Mouse (Mus musculus): ENCODE results near the gene Kcnh5. TPM values are rescaled to one million over a fixed set of nuclear protein-coding genes. Genes with fewer than 3 reads are reported as not detected.

Gene Kcnh5
- polyA plus RNA-seq, 1 experiment from 2014 or later, result not detected

- Histone ChIP-seq H3K4me2 (no peak overlapping the region), H3K9me3 (replicated peaks) (no peaks in the 10 kb centered on the region), H3K27ac (replicated peaks) (no peak overlapping the region), H3K9ac (no peak overlapping the region), H3K27me3 (no peaks in the 10 kb centered on the region), H3K4me3 (replicated peaks) (no peak overlapping the region), H3K4me1 (replicated peaks) (no peaks in the 10 kb centered on the region), H3K36me3 (replicated peaks) (no peaks in the 10 kb centered on the region)
- no peak for ATAC-seq (ENCODE audit: insufficient read depth)
- WGBS (ENCODE audit: insufficient replicate concordance), result 55% methylated on average over 4 of the region's 4 CpGs
Observed at GRCm38 (mm10) chr12:74849912-74850311, 327.2 kb downstream of the Kcnh5 start.

DNA sequence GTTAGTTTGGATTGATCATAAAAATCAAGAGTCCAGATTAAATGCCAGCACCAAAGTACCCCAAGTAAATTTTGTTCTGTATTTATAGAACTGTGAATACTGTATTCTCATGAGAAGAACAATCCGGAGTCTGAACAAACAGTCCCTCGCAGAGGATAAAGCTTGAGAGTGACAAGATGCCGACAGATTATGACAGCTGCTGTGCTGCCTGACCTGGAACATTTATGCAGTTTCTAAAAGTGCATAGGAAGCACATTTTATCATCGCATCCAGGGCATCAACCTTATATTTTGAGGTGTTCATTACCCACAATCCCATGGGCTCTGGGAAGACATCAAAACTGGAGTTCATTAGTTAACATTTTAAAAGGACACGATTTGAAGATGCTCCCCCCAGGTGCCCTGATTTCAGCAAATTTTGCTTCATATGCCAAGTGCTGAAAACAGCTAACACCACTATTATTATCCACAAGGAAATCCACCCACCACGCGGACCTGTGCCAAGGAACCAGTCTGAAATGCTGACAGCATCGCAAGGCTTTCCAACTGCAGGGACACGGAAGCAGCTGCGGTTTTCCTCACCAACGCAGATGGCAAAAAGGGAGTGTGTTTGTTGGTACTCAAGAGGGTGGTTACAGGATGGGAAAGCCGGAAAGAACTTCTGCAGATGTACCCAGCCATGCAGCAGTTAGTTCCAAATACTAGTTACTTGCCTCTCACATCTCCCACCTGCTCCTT is 328.4 kb downstream of the Kcnh5 start:
- Histone ChIP-seq H3K36me3 (replicated peaks) (no peaks in the 10 kb centered on the region), H3K4me1 (replicated peaks) (no peaks in the 10 kb centered on the region), H3K9me3 (replicated peaks) (no peaks in the 10 kb centered on the region), H3K9ac (no peak overlapping the region), H3K27ac (replicated peaks) (no peak overlapping the region), H3K4me3 (replicated peaks) (no peak overlapping the region), H3K4me2 (no peak overlapping the region), H3K27me3 (no peaks in the 10 kb centered on the region)
- no peak for ATAC-seq (ENCODE audit: insufficient read depth)
- 72% methylated on average over 12 of the region's 12 CpGs for WGBS (ENCODE audit: insufficient replicate concordance)

Other genes with a start within 250 kb of the Kcnh5 start
- gene Rhoj, start 131.0 kb upstream of the Kcnh5 start, polyA plus RNA-seq (2015; fragmentation: Nextera tagmentation; extraction: Ambion mirVana), result 7.8 and 8.1 TPM in 2 replicates
- not detected in 2 replicates for gene Gphb5, start 239.4 kb upstream of the Kcnh5 start, polyA plus RNA-seq (2015; fragmentation: Nextera tagmentation; extraction: Ambion mirVana)